Mouse (Mus musculus): Measurements from ENCODE around the gene Nyx. TPM values are rescaled to one million over a fixed set of nuclear protein-coding genes. Genes with fewer than 3 reads are reported as not detected.

The Nyx gene
- polyA plus RNA-seq, 1 experiment from 2014 or later = not detected

DNA sequence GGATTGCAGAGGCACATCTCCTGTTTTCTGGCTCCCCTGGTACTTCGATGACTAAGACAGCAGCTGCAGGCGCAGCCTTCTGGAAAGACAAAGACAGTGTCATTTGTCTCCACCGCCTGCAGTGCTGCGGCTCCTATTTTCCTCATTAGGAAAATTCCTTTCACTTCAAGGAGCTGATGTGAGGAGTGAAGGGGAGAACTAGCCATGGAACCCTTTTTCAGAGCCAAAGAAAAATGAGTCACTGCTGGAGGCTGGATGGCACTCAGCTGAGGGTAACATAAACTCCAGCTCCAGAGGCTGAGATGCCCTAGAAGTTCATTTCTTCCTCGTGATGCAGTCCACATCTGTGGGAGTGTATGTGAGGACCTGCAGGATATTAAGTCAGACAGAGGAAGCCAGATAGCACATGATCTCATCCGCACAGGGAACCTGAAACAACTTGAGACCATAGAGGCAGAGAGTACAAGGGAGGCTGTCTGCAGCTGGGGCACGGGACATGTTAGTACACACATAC is 37.0 kb downstream of the Nyx start:
- no peak for ATAC-seq
- no peak overlapping the region for H3K4me3 ChIP-seq (replicated peaks)
- H3K27ac ChIP-seq = no peak overlapping the region
- no peaks in the 10 kb centered on the region for H3K36me3 ChIP-seq
- H3K4me1 ChIP-seq (replicated peaks) = no peaks in the 10 kb centered on the region
- H3K9me3 ChIP-seq = no peaks in the 10 kb centered on the region
- no peaks in the 10 kb centered on the region for H3K27me3 ChIP-seq (replicated peaks)
- no peak overlapping the region for H3K9ac ChIP-seq
- no peak overlapping the region for H3K4me2 ChIP-seq (replicated peaks)
- WGBS = 64% methylated on average over 7 of the region's 7 CpGs

DNA sequence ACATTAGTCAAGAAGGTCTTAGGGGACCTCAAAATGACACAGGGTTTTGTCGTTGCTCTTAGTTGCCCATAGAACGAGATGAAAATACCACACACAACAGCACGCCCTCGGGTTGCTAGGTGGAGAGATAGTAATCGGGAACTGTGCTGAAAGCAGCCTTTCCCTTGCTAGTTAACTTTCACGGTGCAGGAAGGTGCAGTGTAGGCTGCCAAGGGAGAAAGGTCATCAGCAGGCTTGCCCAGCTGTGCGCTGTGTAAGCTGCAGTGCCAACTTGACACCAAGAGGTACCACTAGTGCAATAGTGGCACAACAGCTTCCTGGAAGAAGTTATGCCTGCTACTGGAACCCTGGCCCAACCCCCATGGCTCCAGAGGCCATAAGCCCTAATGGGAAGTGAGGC is 38.5 kb downstream of the Nyx start:
- 88% methylated on average over 7 of the region's 7 CpGs for WGBS
- H3K27me3 ChIP-seq (replicated peaks) = no peaks in the 10 kb centered on the region
- ATAC-seq = no peak

DNA sequence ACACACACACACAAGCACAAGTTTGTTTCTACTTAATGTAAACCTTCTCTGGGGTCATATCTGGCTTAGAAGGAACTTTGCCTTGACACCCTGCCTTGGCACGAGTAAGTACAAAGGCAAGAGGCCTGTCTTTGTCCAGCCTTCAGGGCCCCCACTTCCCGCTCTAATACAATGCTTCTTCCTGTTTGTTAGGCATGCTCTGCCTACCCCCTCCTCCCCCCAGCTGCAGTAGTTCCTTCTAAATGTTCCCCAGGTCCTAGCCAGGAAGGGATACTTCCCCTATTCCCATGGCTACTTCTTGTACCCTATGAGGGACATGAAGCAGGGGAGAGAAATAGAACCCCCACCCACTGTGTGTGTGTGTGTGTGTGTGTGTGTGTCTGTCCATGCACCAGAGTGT is 40.5 kb downstream of the Nyx start:
- Histone ChIP-seq H3K4me1 (replicated peaks) (no peaks in the 10 kb centered on the region), H3K9ac (no peak overlapping the region), H3K27me3 (replicated peaks) (no peaks in the 10 kb centered on the region), H3K4me3 (replicated peaks) (no peak overlapping the region), H3K9me3 (no peaks in the 10 kb centered on the region), H3K27ac (no peak overlapping the region), H3K4me2 (replicated peaks) (no peak overlapping the region), H3K36me3 (no peaks in the 10 kb centered on the region)
- ATAC-seq = no peak
- WGBS = 63% methylated on average over 2 of the region's 2 CpGs

More for the DNA sequence above, 38.5 kb downstream of the Nyx start:
- H3K9me3 ChIP-seq = no peaks in the 10 kb centered on the region
- H3K4me1 ChIP-seq (replicated peaks) = no peaks in the 10 kb centered on the region
- no peak overlapping the region for H3K4me3 ChIP-seq (replicated peaks)
- no peaks in the 10 kb centered on the region for H3K36me3 ChIP-seq
- no peak overlapping the region for H3K27ac ChIP-seq
- H3K4me2 ChIP-seq (replicated peaks) = no peak overlapping the region
- no peak overlapping the region for H3K9ac ChIP-seq

DNA sequence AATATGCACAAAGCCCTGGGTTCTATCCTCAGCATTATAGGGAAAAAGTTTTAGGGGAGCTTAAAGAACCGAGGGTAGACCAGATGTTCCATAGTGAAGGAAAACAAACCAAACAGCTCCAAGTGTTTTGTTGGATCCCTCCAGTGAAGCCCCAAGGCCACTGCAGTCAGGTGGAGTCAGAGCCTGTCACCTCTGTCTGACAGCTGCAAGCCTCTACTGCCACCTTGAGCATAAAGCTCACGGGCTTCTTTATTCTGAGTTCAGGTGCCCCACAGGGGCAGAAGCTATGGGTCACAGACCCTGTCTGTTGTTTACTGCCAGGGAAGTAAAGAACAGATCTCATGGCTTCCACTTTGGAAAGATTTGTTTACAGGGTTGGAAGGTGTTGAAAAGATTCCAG is 47.2 kb downstream of the Nyx start:
- no peak overlapping the region for H3K9ac ChIP-seq
- no peaks in the 10 kb centered on the region for H3K36me3 ChIP-seq
- WGBS = 60% methylated on average over 2 of the region's 2 CpGs
- H3K4me1 ChIP-seq (replicated peaks) = no peaks in the 10 kb centered on the region
- H3K27ac ChIP-seq = no peak overlapping the region
- H3K9me3 ChIP-seq = no peaks in the 10 kb centered on the region
- peaks cover 6% of the 10 kb centered on the region for H3K27me3 ChIP-seq (replicated peaks)
- H3K4me3 ChIP-seq (replicated peaks) = no peak overlapping the region
- no peak overlapping the region for H3K4me2 ChIP-seq (replicated peaks)
- no peak for ATAC-seq

GRCm38 (mm10) chrX:13513864-13514263 is 48.0 kb downstream of the Nyx start:
- no peak overlapping the region for H3K4me3 ChIP-seq (replicated peaks)
- H3K4me1 ChIP-seq (replicated peaks) = no peaks in the 10 kb centered on the region
- WGBS = 90% methylated on average over 5 of the region's 5 CpGs
- no peak overlapping the region for H3K27ac ChIP-seq
- no peaks in the 10 kb centered on the region for H3K9me3 ChIP-seq
- H3K9ac ChIP-seq = no peak overlapping the region
- peaks cover 6% of the 10 kb centered on the region for H3K27me3 ChIP-seq (replicated peaks)
- H3K4me2 ChIP-seq (replicated peaks) = no peak overlapping the region
- ATAC-seq = no peak
- H3K36me3 ChIP-seq = no peaks in the 10 kb centered on the region

GRCm38 (mm10) chrX:13516451-13516850 is 50.5 kb downstream of the Nyx start:
- H3K27ac ChIP-seq = no peak overlapping the region
- ATAC-seq = no peak
- H3K4me2 ChIP-seq (replicated peaks) = no peak overlapping the region
- H3K4me1 ChIP-seq (replicated peaks) = no peaks in the 10 kb centered on the region
- H3K27me3 ChIP-seq (replicated peaks) = peaks cover 10% of the 10 kb centered on the region
- H3K9me3 ChIP-seq = no peaks in the 10 kb centered on the region
- no peaks in the 10 kb centered on the region for H3K36me3 ChIP-seq
- no peak overlapping the region for H3K9ac ChIP-seq
- H3K4me3 ChIP-seq (replicated peaks) = no peak overlapping the region
- 84% methylated on average over 6 of the region's 6 CpGs for WGBS

DNA sequence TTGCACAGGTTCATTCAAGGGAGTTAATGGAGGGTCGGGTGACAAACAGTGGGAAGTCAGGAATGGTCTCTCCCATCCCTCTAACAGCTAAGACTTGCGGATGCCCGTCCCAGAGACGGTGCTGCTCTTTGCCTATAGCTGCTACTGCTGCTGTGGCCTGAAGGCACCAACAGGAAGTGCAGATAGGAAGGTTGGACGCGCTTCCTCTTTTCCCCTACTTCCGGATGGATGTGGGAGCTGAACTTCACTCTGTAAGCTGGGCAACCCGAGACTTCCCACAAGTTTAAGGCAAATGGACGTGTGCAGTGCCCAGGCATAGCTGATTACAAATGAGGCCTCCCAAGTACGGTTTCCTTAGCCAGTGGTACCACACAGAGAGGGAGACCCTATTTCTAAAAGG is 52.1 kb downstream of the Nyx start:
- H3K9ac ChIP-seq = no peak overlapping the region
- H3K4me3 ChIP-seq (replicated peaks) = no peak overlapping the region
- 80% methylated on average over 10 of the region's 10 CpGs for WGBS
- ATAC-seq = no peak
- H3K36me3 ChIP-seq = no peaks in the 10 kb centered on the region
- H3K4me2 ChIP-seq (replicated peaks) = no peak overlapping the region
- peaks cover 10% of the 10 kb centered on the region for H3K27me3 ChIP-seq (replicated peaks)
- no peaks in the 10 kb centered on the region for H3K4me1 ChIP-seq (replicated peaks)
- H3K9me3 ChIP-seq = no peaks in the 10 kb centered on the region
- H3K27ac ChIP-seq = no peak overlapping the region

GRCm38 (mm10) chrX:13518781-13519407 is 53.0 kb downstream of the Nyx start:
- WGBS = 80% methylated on average over 4 of the region's 4 CpGs
- Histone ChIP-seq H3K27ac (no peak overlapping the region), H3K4me1 (replicated peaks) (no peaks in the 10 kb centered on the region), H3K4me3 (replicated peaks) (no peak overlapping the region), H3K4me2 (replicated peaks) (no peak overlapping the region), H3K36me3 (no peaks in the 10 kb centered on the region), H3K9ac (no peak overlapping the region), H3K9me3 (no peaks in the 10 kb centered on the region), H3K27me3 (replicated peaks) (peaks cover 10% of the 10 kb centered on the region)
- no peak for ATAC-seq

- Histone ChIP-seq H3K36me3 (no peaks in the 10 kb centered on the region), H3K27me3 (replicated peaks) (peaks cover 10% of the 10 kb centered on the region), H3K27ac (no peak overlapping the region), H3K9me3 (no peaks in the 10 kb centered on the region), H3K4me1 (replicated peaks) (no peaks in the 10 kb centered on the region), H3K4me2 (replicated peaks) (no peak overlapping the region), H3K4me3 (replicated peaks) (no peak overlapping the region), H3K9ac (no peak overlapping the region)
- ATAC-seq = no peak
- 66% methylated on average over 5 of the region's 5 CpGs for WGBS
Observed at GRCm38 (mm10) chrX:13519408-13519783, 53.5 kb downstream of the Nyx start.

DNA sequence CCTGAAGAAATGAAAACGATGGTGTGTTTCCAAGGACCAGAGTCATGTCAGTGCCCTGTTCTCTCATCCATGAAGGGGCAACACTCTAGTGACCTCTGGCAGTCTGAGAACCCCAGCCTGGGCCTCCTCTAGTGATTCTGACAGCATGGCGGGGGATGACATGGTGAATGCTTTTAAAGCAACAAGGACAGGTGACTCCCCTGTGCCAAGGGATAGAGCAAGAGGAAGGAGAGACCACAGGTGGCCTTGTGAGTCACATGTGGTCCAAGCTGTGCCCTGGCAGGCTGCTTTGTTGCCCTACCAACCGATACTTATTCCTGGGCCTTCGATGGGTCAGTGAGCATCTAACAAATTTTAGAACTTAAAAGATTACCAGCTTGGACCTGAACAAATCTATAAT is 54.7 kb downstream of the Nyx start:
- H3K27ac ChIP-seq = no peak overlapping the region
- H3K27me3 ChIP-seq (replicated peaks) = peaks cover 7% of the 10 kb centered on the region
- no peak for ATAC-seq
- H3K4me3 ChIP-seq (replicated peaks) = no peak overlapping the region
- H3K9ac ChIP-seq = no peak overlapping the region
- 85% methylated on average over 4 of the region's 4 CpGs for WGBS
- H3K4me2 ChIP-seq (replicated peaks) = no peak overlapping the region
- H3K9me3 ChIP-seq = no peaks in the 10 kb centered on the region
- H3K4me1 ChIP-seq (replicated peaks) = no peaks in the 10 kb centered on the region
- H3K36me3 ChIP-seq = no peaks in the 10 kb centered on the region

GRCm38 (mm10) chrX:13521288-13521687 is 55.4 kb downstream of the Nyx start:
- ATAC-seq = no peak
- Histone ChIP-seq H3K36me3 (no peaks in the 10 kb centered on the region), H3K4me1 (replicated peaks) (no peaks in the 10 kb centered on the region), H3K4me3 (replicated peaks) (no peak overlapping the region), H3K4me2 (replicated peaks) (no peak overlapping the region), H3K27me3 (replicated peaks) (peaks cover 4% of the 10 kb centered on the region), H3K27ac (no peak overlapping the region), H3K9me3 (no peaks in the 10 kb centered on the region), H3K9ac (no peak overlapping the region)
- 87% methylated on average over 8 of the region's 8 CpGs for WGBS
